Mouse (Mus musculus): Measurements from ENCODE around the gene Tnrc6c. TPM values are rescaled to one million over a fixed set of nuclear protein-coding genes. Genes with fewer than 3 reads are reported as not detected.

Gene Tnrc6c
- total RNA-seq, 1 experiment from 2014 or later, result 25.4 TPM

- ATAC-seq (replicated peaks in 1 of 2; ENCODE audit: insufficient read depth in 1 of 2, low FRiP score in 2 of 2, low TSS enrichment in 1 of 2, low read depth in 1 of 2, poor library complexity in 2 of 2, severe bottlenecking in 2 of 2), result no peak
Measured at GRCm38 (mm10) chr11:117738123-117738522, 84.0 kb downstream of the Tnrc6c start.

DNA sequence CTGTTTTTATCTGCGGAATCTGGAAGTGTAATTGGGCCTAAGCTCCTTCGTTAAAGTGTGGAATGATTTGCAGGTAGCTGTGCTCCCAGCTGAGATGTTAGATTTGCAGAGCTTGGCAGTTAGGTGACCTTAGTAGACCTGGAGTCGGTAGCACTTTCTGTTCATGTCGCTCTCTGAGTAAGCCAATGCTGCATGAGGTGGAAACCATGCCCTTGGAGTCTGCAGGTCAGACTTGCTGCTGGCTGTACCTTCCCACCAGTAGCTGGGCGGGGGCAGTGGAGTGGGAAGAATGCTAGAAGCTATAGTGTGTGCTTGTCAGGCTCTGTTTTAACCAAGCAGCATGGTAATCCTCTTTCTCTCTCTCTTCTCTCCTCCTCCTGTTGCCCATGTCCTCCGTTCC lies 87.0 kb downstream of the Tnrc6c start:
- no peak for ATAC-seq (replicated peaks in 1 of 2; ENCODE audit: insufficient read depth in 1 of 2, low FRiP score in 2 of 2, low TSS enrichment in 1 of 2, low read depth in 1 of 2, poor library complexity in 2 of 2, severe bottlenecking in 2 of 2)

DNA sequence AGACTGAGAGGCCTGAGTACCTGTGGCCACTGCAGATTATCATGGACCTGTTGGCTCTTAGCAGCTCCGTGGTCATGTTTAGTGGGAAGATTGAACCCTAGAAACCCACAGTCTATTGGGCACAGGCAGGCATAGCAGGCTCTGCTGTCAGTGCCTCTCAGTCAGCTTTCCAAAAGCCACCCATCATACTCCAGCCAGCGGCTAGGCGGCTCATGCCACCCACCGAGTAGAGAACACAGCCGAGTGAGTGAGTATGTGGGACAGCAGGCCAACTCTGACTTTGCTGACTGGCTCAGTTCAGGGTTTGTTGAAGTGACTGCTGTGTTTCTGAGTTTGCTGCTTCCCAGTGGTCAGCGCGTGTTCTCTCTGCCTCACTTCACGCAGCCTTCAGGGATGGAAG lies 88.2 kb downstream of the Tnrc6c start:
- ATAC-seq (replicated peaks in 1 of 2; ENCODE audit: insufficient read depth in 1 of 2, low FRiP score in 2 of 2, low TSS enrichment in 1 of 2, low read depth in 1 of 2, poor library complexity in 2 of 2, severe bottlenecking in 2 of 2), result no peak

DNA sequence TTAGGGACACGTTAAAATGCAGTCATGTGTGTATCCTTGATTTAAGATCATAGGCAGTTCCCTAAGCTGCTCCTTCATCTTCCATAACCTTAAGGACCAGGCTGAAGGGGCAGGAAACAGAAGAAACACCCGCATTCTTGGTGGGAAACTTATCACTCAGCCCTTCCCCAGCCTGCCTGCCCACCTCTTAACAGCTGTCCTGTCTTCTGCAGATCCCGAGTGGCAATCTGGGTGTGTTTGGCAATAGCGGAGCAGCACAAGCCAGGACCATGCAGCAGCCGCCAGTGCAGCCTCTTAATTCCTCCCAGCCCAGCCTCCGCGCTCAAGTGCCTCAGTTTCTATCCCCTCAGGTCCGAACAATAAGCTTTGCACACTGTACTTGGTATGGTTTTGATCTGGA lies 88.6 kb downstream of the Tnrc6c start:
- ATAC-seq (replicated peaks in 1 of 2; ENCODE audit: insufficient read depth in 1 of 2, low FRiP score in 2 of 2, low TSS enrichment in 1 of 2, low read depth in 1 of 2, poor library complexity in 2 of 2, severe bottlenecking in 2 of 2), result no peak

- ATAC-seq (replicated peaks in 1 of 2; ENCODE audit: insufficient read depth in 1 of 2, low FRiP score in 2 of 2, low TSS enrichment in 1 of 2, low read depth in 1 of 2, poor library complexity in 2 of 2, severe bottlenecking in 2 of 2), result no peak
Measured at GRCm38 (mm10) chr11:117743454-117744030, 89.5 kb downstream of the Tnrc6c start.

DNA sequence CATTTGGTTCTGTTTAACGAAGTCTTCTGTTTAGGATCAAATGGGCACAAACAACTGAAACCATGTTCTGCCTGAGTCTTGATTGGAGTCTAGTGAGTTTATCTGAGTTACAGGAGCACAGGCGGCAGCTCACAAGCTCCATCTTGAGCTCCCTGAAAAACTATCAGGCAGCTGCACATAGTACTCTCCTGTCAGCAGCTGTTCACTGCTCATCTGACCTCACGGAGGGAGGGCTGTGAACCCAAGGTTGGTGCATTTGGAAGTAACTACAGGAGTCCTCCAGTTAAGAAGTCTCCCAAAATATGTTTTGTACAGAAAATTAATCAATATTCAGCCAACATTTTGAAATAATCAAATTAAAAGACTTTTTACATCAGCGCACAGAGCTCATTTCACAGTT lies 94.5 kb downstream of the Tnrc6c start:
- no peak for ATAC-seq (replicated peaks in 1 of 2; ENCODE audit: insufficient read depth in 1 of 2, low FRiP score in 2 of 2, low TSS enrichment in 1 of 2, low read depth in 1 of 2, poor library complexity in 2 of 2, severe bottlenecking in 2 of 2)

- no peak for ATAC-seq (replicated peaks in 1 of 2; ENCODE audit: insufficient read depth in 1 of 2, low FRiP score in 2 of 2, low TSS enrichment in 1 of 2, low read depth in 1 of 2, poor library complexity in 2 of 2, severe bottlenecking in 2 of 2)
Measured at GRCm38 (mm10) chr11:117749414-117749813, 95.3 kb downstream of the Tnrc6c start.

- ATAC-seq (replicated peaks in 1 of 2; ENCODE audit: insufficient read depth in 1 of 2, low FRiP score in 2 of 2, low TSS enrichment in 1 of 2, low read depth in 1 of 2, poor library complexity in 2 of 2, severe bottlenecking in 2 of 2), result no peak
Measured at GRCm38 (mm10) chr11:117751544-117751943, 97.5 kb downstream of the Tnrc6c start.

GRCm38 (mm10) chr11:117755891-117756290 lies 101.8 kb downstream of the Tnrc6c start:
- ATAC-seq (replicated peaks in 1 of 2; ENCODE audit: insufficient read depth in 1 of 2, low FRiP score in 2 of 2, low TSS enrichment in 1 of 2, low read depth in 1 of 2, poor library complexity in 2 of 2, severe bottlenecking in 2 of 2), result no peak

DNA sequence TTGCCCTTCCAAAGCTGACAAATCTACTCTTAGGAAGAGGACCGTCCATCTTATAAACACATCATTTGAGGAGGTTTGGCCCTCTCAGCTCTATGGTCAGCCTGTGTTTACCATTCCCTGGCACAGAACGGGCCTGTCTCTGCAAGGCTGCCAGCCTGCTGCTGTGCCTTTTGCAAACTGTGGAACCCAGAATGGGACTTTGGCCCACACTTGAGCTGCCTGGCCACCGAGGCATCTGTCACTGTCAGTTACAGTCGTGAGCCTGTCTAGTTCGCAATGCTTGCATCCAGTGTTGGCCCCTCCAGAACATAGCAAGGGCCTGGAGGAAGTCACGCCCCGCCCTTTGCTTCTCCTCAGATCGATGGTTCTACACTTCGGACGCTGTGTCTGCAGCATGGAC lies 105.2 kb downstream of the Tnrc6c start:
- ATAC-seq (replicated peaks in 1 of 2; ENCODE audit: insufficient read depth in 1 of 2, low FRiP score in 2 of 2, low TSS enrichment in 1 of 2, low read depth in 1 of 2, poor library complexity in 2 of 2, severe bottlenecking in 2 of 2), result no peak

DNA sequence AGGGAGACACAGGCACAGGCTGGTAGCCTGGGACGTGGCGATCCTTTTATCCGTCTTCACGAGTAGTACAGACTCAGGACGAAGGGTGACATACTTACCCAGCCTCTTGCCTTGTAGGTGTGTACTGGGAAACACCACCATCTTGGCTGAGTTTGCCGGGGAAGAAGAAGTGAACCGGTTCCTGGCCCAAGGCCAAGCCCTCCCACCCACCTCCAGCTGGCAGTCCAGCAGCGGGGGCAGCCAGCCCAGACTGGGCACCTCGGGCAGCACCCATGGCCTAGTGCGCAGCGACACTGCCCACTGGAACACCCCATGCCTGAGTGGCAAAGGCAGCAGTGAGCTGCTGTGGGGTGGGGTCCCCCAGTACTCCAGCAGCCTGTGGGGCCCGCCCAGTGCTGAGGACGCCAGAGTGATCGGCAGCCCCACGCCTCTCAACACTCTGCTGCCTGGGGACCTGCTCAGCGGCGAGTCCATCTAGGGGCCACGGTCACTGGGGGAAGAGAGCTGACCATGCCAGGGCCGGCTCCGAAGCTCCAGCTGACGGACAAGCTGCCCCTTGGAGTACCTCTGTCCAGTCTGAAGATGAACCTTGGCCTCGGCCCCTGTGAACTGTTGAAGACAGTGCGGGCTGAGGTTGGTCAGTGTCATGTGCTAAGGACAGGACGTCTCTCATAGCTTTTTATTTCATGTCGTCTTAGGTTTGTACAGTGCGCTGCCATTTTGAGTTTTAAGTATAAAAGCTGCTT lies 106.5 kb downstream of the Tnrc6c start:
- ATAC-seq (replicated peaks in 1 of 2; ENCODE audit: insufficient read depth in 1 of 2, low FRiP score in 2 of 2, low TSS enrichment in 1 of 2, low read depth in 1 of 2, poor library complexity in 2 of 2, severe bottlenecking in 2 of 2), result no peak

DNA sequence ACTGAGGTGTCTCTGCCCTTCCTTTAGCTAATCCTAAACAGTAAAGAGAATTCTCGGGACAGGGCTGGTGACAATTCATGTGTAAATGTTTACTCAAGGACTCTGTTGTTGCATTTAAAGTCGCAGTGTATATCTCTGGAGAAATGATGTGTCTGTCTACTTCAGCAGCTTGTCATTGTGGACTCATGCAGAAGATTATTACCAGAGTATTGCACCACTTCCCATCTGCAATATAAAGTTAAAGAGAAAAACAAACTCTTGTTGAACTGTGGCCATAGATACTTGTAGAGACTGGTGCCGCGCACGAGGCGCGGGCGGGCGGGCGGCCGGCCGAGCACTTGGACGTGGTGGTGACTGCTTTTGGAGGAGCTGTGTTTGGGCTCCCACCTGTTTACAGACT lies 107.7 kb downstream of the Tnrc6c start:
- ATAC-seq (replicated peaks in 1 of 2; ENCODE audit: insufficient read depth in 1 of 2, low FRiP score in 2 of 2, low TSS enrichment in 1 of 2, low read depth in 1 of 2, poor library complexity in 2 of 2, severe bottlenecking in 2 of 2), result no peak

DNA sequence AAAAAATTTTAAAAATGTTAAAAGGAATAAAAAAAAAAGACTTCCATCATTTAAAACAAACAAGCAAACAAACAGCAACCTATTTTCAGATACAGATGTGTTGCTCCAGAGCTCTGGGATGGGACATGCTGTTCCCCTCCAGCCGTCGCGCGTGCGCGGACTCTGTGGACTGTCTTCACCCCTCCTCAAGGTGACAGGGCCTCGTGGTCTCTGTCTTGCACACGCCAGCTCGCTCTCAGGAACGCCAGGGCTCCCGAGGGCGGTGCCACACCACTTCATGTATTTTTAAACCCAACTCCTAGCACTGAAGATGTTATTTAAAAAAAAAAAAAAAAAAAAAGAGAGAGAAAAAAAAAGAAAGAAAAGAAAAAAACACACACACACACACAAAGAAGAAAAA lies 108.2 kb downstream of the Tnrc6c start:
- ATAC-seq (replicated peaks in 1 of 2; ENCODE audit: insufficient read depth in 1 of 2, low FRiP score in 2 of 2, low TSS enrichment in 1 of 2, low read depth in 1 of 2, poor library complexity in 2 of 2, severe bottlenecking in 2 of 2), result no peak

GRCm38 (mm10) chr11:117764319-117764718 lies 110.2 kb downstream of the Tnrc6c start:
- ATAC-seq (replicated peaks in 1 of 2; ENCODE audit: insufficient read depth in 1 of 2, low FRiP score in 2 of 2, low TSS enrichment in 1 of 2, low read depth in 1 of 2, poor library complexity in 2 of 2, severe bottlenecking in 2 of 2), result no peak

- ATAC-seq (replicated peaks in 1 of 2; ENCODE audit: insufficient read depth in 1 of 2, low FRiP score in 2 of 2, low TSS enrichment in 1 of 2, low read depth in 1 of 2, poor library complexity in 2 of 2, severe bottlenecking in 2 of 2), result no peak
Measured at GRCm38 (mm10) chr11:117765361-117765760, 111.3 kb downstream of the Tnrc6c start.

DNA sequence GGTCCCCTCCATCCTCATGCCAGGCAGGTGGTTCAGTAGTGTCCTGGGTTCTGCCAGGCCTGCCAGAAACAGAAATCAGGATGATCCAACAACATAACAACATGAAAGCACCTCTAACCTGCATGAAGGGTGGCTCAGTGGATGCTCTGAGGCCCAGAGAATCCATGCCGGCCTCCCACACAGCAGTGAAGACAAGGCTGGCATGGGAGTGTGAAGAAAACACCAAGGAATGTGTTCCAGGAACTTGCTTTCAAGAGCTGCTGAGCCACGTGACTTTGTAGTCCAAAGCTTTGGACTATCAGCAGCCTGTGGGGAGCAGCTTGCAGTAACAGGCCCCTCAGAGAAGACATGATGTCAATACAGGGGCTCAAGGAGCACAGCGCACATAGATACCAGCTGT lies 112.2 kb downstream of the Tnrc6c start:
- ATAC-seq (replicated peaks in 1 of 2; ENCODE audit: insufficient read depth in 1 of 2, low FRiP score in 2 of 2, low TSS enrichment in 1 of 2, low read depth in 1 of 2, poor library complexity in 2 of 2, severe bottlenecking in 2 of 2), result no peak

GRCm38 (mm10) chr11:117768725-117769682 lies 114.9 kb downstream of the Tnrc6c start:
- no peak for ATAC-seq (replicated peaks in 1 of 2; ENCODE audit: insufficient read depth in 1 of 2, low FRiP score in 2 of 2, low TSS enrichment in 1 of 2, low read depth in 1 of 2, poor library complexity in 2 of 2, severe bottlenecking in 2 of 2)

DNA sequence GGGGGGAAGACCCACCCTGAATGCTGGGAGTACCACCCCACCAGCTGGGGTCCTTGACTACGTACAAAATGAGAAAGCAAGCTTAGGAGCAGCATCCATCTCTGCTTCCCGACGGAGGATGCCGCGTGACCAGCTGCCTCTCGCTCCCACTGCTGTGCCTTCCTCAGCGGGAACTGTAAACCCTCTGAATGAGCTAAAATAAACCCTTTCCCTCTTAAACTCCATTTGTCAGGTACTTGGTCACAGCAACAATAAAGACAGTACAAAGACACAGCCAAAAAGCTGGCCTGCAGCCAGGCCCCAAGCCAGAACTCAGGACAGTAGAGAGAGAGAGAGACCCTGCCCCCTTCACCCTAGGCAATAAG lies 115.6 kb downstream of the Tnrc6c start:
- no peak for ATAC-seq (replicated peaks in 1 of 2; ENCODE audit: insufficient read depth in 1 of 2, low FRiP score in 2 of 2, low TSS enrichment in 1 of 2, low read depth in 1 of 2, poor library complexity in 2 of 2, severe bottlenecking in 2 of 2)

Measured in hematopoietic stem cell, adult 5-6 weeks (primary cell).